Mouse (Mus musculus) kidney, postnatal 4 days (tissue): Measurements from ENCODE around the gene Ablim2.

Source experiments
- DNase-seq, 2 experiments: peaks; one replicate each; pipeline ENCODE4 v3.0.0; 2021; ENCODE audit warnings: mixed read lengths in 2 of 2

Ablim2 gene

DNA sequence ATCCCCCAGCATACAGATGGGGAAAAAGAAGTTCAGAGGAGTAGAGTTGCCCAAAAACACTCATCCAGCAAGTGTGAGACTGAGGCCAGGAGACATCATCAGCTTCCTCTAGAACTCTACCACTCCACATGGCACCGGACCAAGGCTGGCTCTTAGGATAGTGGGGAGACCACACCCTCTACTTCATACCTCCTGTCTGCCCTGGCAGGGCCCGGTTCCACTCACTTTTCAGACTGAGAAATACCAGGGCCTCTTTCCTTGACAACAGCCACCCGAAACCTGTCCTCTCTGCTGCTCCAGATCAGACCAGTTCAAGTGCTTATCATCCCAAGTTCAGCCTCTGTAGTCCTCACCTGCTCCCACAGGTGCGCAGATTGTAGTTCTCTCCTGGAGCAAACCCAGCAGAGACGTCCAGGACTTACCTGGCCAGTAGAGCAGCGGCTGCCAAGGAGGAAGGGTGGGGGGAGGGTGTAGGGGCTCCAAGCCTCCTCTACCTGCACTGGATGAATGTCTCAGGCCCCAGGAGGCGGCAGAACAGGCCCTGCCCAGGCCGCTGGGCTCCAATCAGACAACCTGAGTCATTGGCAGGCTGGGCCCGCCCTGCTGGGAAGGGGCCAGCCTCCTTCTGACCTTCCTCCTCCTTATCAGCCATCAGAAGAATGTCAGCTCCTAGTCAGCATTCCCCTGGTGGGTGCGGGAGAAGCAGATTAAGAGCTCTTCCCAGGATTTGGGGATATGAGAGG is 18.0 kb upstream of the Ablim2 start, which contains the start of gene Sh3tc1:
TSS of gene Sh3tc1 (minus strand) at position 452 of the 743 bp plus-strand sequence.
- DNase-seq: peak; percentile 62 to 79

DNA sequence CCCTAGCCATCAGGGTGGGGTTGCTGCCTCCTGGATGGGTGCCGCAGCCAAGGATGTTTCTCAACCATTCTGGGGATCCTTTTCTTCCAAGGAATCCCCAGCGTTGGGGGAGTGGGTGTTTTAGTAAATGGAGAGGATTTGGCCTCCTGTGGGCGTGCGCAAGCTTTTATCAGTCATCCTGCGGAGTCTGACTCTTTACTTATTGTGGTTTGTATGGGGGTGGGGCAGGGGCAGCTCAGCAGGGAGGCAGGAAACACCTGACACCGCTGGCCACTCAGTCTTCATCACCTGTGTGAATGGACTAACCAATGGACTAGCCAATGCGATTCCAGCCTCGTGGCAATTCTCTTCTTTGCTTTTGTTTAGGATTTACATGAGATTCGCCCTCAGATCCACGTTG is 17.0 kb upstream of the Ablim2 start:
- no peak for DNase-seq

DNA sequence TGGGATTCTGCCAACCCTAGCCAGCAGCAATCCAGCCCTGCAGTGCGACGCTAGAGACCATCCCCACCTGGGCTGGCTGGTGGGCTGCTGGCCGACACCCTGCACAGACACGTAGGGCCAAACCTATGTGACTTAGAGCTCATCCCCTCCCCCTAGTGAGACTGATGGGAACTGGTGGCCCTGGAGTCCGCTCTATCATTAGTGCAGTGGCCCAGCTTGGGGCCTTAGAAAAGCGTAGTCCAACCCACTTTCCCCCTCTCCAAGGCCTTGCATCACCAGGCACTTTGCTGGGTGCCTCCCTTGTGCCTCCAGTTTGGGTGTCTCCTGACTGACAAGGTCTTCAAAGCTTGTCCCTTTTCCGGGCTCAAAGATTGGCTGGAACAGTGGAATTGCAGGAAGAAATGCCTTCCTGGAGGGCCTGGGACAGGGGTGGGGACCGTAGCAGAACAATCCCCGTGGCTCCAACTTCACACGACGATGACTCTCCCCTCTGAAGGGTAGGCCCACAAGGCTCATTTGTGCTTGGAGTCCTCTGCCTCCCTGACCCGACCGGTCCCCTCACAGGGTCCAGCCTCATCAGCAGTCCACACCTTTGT is 16.4 kb upstream of the Ablim2 start:
- no peak for DNase-seq

DNA sequence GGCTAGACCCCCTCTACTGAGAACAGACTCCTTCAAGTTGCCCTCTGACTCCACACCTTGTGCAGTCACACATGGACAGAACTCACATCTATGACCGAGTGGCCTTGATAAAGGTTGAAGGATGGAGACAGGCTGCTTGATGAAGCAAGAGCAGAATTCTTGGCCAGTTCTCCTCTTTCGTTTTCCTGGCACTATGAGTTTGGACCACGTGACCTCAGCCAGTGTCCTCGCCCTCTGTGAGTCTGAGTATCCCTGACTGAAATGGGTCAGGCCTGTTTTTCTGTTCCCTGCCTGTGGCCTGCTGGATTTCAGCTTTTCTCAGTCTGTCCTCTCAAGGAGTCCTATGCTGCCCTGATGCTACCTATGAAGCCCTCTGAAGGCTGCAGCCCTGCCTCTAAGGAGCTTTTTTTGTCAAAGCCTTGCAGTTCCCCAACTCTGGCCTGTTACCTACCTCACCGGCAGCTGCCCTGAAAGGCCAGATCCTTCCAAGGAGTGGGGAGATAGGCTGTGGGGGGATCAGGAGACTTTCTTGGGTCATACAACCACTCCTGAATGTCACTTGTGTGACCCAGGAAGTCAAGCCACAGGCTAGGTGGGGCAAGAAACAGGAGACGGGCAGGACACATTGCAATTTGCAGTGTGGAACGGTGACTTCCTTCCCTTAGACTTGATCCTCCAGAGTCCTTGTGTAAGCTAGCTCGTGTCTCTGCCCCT is 14.3 kb upstream of the Ablim2 start:
- no peak for DNase-seq

DNA sequence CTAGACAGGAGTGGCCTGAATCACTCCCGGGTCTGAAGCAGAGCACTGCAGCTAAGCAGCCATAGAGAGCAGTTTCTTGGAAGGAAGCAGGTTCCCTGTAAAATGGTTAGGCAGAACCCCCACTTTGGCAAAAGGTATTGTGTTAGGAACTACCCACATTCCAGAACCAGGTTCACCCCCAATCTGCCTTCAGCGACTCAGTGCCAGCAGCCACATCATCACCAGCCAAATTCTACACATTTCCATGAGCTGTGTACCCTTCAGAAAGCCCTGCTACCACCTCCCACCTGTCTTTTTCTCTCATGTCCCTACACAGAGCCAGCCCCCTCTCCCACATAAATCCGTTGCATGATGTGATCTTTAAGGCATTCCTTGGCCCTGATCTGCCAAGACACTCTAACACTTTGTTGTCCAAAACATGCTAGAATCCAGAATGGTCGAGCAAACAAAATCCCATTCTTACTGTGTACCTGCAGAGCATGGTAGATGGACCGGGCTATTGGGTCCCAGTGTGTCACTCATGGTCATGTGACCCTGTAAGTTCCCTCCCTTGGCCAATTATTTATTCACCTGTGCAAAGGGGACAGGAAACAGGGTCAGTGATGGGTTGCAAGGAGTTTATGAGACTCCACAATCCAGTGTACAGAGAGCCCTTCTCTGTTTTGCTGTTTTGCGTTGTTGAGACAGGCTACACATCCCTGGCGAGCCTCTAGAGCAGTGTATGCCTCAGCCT is 13.5 kb upstream of the Ablim2 start:
- DNase-seq: peak in 1 of 2 experiments; percentile 33

DNA sequence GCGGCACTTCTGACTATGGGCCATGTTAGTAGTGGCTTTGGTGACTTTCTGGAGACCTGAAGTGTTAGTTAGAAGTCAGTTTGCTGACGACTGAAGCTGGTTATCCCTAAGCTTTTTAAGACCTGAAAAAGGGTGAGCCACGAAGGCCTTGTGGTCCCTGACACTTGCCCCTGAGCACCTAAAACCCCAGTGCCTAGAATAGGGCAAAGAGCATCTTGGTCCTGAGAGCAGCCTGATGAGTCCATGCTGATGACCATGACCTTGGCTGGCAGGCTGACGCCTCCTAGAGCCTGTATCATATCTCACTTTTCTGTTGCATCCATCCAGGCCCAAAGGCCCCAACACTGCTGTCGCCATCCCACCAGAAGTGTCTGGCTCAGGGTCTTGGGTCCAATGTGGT is 12.3 kb upstream of the Ablim2 start:
- DNase-seq: no peak

DNA sequence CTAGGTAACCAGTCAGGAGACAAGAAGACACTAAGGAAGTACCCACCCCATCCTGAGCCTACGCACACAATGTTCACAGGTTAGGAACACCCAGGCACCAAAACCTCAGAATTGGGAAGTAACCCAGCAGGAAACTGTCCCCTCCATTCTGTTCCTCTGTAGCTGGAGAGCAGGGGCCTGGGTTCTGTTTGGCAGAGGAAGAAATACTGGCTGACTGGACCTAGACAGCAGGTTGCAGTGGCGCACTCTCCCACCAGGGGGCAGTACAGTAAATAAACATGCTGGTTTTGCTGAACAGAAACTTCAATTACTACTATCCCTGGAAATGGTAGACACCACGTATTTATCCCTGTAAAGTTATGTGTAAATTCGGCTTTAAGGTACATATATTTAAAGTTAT is 10.8 kb upstream of the Ablim2 start:
- DNase-seq: peak; percentile 89 to 90

DNA sequence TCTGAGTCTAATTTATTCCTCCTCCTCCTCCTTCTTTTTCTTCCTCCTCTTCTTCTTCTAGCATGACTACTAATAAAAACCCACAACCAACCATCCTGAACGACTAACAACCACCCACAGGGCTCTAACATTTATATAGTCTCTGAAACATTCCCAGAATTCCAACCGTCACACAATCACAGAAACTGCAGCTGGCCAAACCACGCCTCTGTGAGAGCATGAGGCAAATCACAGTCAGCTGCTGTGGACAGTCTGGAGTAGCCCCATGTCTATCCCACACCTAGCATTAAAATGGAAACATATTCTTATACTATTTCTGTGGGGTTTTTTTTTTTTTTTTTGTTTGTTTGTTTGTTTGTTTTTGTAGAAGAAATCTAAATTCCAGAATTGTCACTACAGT is 8.3 kb upstream of the Ablim2 start:
- no peak for DNase-seq

DNA sequence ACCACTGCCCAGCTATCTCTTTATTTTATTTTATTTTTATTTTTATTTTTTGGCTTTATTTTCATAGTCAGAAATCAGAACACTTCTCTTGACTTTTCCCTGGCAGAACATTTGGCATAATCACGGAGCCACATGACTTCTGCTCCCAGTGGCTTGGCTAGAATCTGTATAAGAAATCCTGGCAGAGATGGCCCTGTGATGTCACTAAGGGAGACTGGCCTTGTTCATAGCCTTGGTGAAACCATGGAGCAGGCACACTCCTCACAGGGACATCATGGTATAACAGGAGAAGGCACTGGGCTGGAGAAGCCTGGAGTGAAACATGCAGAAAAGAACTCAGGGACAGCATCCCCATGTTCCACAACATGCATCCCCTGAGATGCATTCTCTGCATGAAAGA is 7.7 kb upstream of the Ablim2 start:
- DNase-seq: no peak

DNA sequence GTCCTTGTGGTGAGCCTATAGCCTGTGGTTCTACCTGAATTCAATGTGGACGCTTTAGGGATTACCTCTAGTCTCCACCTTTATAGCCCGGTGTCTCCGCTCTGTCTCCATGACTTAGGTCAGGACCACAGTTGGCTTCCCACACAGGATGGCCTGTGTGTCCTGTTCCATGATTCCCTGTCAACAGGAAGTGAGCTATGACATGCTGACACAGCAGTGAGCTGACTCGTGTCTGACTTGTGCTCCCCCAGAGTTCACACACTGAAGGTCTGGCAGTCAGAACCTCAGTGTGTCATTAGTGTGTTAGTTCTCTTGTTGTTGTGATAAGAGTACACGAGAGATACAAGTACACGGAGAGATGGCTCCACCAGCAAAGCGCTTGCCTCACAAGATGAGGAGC is 6.7 kb upstream of the Ablim2 start:
- no peak for DNase-seq

DNA sequence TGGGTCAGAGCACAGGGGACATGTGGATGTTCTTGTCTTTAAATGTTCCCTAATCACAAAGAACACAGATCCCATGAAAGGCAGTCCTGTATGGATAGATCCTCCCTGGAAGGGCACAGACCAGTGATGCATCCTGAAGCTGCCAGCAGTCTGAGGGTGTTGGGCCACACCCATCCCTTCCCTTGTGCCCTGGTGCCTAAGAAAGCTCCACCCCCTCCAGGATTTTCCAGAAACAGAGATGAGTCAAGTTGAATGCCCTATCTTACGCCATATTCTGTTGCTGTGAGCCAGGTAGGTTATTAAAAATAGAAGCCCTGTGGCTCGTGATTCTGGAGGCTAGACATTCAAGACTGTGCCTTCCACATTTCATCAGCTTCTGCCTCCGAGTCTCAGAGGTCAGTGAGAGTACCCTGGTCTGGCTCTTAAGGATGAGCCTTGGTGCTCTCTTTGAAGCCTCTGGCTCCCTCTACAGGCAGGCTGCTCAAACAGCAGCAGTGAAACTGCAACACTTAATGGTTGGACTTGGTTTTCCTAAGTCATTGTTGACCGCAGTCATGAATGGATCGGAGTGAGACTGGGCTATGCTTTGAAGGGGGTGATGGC is 2.4 kb upstream of the Ablim2 start:
- peak; percentile 79 to 83 for DNase-seq

DNA sequence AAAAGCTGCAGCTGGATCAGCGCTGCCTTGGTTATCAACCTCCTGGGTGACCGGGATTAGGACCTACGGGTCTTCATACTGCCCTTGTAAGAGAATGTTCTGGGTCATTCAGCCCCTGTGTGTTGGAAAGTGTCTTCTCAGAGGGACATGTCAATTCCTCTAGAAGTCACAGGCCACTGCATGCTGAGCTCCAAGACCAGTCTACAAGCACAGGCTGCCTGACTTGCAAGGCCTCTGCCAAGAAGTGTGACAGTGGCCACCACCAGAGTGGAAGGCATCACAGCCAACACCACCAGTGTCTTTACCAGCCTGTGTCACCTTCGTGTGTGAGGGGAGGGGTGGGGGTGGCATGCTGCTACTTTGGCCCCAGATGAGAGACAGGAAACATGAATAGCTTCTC is 1.7 kb upstream of the Ablim2 start:
- no peak for DNase-seq

DNA sequence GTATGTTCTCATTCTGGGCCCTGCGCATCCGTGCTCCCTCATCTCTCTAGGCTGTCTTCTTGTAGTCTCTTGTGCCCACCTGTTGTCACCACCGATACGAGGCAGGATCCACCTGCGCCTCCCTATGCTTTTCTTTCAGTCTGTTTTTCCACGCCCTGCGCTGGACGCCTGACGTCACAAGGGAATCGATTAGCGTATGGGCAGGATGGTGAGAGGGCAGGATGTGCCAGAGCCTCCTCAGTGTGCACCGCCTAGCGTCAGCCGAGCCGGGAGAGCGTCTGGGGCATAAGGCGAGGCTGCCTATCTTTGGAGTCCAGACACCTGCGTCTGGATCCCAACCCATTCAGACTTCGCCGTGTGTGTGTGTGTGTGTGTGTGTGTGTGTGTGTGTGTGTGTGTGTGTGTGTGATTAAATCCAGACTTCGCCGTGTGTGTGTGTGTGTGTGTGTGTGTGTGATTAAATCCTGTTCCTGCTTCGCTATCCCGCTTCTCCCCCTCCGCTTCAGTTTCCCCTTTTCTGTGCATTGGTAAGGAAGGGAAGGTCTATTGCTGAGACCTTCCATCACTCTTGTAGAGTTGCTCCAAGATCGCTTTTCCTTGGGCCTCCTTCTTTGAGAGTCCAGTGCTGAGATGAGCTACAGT is 562 bp upstream of the Ablim2 start:
- DNase-seq: peak in 1 of 2 experiments; percentile 32

DNA sequence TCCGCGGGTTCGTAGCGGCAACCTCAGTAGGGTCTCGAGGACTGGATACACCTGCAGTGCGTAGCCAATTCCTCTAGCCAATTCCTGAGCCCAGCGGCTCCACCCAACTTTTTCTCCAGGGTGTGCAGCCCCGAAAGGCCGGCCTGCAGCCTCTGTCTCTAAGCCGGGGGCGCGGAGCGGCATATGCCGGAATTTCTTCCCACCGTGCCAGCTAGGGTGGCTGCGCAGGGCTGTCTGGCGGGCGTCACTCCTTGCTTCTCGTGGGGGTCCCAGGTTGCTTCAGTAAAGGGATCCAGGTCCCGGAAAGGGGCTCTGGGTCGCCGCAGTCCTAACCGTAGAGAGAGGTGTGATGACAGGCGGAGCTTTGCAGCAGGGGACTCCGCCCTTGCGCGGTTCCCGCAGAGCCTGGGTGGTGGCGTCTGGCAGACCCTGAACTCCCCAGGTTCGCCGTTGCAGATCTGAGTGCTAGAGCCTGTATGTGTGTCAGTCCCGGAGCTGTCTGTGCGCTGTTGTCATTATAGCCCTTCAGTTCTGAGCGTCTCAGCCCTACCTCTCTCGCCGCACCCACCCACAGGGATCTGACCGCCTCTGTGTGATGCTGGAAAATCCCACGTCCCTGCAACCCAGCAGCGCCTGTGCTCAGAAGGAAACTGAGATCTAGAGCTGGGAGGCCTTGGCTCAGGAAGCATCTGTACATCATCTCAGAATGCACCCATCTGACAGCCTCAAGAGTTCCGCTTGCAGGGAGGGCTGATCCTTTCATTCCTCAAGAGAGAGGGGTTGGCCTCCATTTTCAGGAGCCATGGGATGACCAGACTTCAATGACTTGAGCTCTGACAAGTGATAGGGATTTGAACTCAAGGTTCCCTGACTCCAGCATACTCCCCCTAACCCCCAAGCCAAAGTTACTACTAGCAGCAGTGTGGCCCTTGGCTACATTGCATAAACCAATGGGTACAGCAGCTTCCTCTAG is 687 bp downstream of the Ablim2 start:
- DNase-seq: peak; percentile 45 to 51

DNA sequence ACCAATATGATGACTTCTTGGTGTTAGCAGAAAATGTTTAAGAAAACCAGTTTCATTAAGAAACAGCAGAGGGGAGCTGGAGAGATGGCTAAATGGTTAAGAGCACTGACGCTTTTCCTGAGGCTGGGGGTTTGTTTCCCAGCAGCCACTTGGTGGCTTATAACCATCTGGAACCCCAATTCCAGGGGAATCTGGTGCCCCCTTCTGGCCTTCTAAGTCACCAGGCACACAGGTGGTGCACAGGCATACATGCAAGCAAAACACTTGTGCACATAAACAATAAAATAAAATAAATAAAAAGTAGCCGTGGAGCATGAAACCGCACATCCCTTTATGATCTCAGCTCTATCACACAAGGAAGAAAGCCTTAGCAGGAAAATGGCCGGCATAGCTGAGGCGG is 3.6 kb downstream of the Ablim2 start:
- DNase-seq: no peak

DNA sequence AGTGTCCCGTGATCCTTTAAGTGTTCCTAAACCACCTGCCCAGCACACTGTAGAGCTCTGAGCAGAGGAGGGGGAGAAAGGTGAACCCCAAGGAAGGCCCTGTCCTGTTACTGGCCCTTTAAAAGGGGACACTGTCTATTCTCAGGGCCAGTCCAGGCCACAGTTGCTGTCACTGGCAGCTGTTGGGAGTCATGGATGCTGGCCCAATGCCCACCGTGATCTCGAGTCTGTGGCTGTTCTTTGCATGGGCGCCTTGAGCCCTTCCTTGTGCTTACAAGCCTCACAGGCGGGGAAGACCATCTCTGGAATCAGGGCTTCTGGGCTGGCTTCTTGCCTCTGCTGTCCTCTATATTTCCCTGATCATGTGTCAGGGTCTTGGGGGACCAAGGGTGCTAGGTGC is 4.7 kb downstream of the Ablim2 start:
- peak; percentile 82 to 88 for DNase-seq

DNA sequence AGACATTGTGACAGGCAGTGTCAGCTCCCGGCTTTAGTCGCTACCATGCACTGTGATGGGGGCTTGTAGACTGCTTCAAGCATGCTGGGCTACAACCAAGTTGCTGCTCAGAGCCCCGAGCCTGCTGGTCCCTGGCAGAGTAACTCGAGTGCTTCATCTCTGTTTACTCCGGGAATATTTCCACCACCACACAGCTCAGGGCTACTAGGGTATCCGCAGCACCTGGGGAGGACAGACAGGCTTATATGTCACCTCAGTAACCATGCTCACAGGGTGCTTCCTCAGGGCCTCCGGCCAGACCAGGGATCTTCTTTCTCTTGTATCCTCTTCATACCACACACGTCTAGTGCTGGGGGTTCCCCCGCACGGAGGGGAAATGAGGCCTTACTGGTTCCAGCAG is 5.2 kb downstream of the Ablim2 start:
- no peak for DNase-seq

DNA sequence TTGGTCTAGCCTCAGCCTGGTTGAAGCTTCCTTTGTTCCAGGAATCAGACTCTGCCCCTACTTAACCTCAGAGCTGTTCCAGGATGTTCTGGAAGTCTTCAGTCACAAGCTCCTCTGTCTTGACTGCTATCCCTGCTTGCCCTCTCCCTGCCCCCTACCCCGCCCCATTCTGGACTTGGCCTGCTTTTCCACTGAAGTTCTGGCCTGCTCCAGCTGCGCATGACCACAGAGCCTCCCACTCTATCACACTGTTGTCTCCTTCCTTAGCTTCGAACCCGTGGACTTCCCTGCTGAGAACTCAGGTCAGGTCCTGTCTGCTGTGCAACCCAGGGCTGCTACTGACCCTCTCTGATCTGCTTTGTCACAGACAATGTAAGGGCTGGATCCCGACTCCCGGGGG is 8.2 kb downstream of the Ablim2 start:
- no peak for DNase-seq

DNA sequence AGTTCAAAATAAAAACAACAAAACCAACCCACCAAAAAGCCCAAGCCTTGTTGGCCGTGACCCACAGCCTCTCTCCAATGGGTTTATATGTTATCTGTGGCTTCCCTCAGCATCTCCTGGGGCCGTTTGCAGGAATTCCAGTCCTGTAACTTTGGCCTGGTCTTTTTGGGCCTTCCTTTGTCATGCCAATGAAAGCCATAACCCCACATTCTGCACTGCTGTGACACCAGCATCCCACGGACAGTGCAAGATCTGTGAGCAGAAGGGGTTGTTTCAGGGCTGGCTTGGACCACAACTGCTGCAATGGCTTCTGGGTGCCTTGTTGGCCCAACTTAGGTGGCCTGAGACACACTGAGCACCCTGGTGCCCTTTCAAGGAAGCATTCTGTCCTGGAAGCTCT is 10.8 kb downstream of the Ablim2 start:
- DNase-seq: no peak

DNA sequence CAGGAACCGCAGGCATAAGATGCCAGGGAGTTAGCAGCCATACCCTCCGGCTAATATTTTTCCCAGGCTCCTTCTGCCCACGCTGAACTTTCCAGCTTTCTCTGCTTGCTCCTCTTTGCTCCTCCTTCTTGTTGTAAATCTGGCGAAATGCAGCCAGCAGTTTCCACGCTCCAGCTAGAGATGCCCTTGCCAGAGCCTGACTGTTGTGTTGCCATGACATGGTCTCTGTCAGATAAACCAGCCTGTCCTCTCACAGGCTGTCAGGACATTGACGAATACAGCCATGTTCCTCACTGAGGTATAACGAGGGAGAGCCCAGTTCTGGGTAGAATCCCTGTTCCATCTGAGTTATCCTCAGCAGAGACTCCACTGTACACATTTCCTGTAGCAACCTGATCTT is 11.3 kb downstream of the Ablim2 start:
- DNase-seq: no peak

DNA sequence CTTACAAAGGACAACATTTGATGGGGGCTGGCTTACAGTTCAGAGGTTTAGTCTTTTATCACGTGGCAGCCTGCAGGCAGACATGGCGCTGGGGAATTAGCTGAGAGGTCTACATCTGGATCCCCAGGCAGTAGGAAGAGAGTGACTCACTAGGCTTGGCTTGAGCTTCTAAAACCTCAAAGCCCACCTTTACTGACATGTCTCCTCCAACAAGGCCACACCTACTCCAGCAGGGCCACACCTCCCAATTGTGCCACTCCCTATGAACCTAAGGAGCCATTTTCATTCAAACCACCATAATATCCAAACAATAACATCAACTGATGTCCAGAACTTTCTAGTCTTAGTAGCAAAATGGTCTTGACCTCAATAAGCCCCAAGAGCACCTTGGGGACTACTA is 12.6 kb downstream of the Ablim2 start:
- DNase-seq: no peak
